Mouse (Mus musculus) lung, adult 2 months (tissue): Measurements from ENCODE around the gene Vsig10.

Source experiments
- CTCF ChIP-seq: fragments of 200-500 bp; IDR thresholded peaks from 2 replicates; pipeline ENCODE4 v1.5.1; 2011; ENCODE audit warnings: mild to moderate bottlenecking, low read length, control low read depth; ENCODE audit not compliant: insufficient read depth
- POLR2A ChIP-seq: fragments of 200-500 bp; IDR thresholded peaks from 2 replicates; pipeline ENCODE4 v1.6.1; 2011; ENCODE audit warnings: low read depth, mild to moderate bottlenecking, control low read depth, low read length, borderline replicate concordance; ENCODE audit errors: extremely low read depth

GRCm38 (mm10) chr5:117347011-117347410 lies 28.1 kb downstream of the Vsig10 start:
- TF ChIP-seq POLR2A (no peak), CTCF (no peak)
